Mouse (Mus musculus): ENCODE results near the gene Sult5a1. TPM values are rescaled to one million over a fixed set of nuclear protein-coding genes. Genes with fewer than 3 reads are reported as not detected.
"Not testable (repeated sequence)": the region's sequence is repeated elsewhere in the genome, so short reads cannot be mapped to it uniquely, and the experiment has no call there.

The Sult5a1 gene
- total RNA-seq, 4 experiments from 2014 or later: 0.58 to 2.9 (median 0.88) TPM

DNA sequence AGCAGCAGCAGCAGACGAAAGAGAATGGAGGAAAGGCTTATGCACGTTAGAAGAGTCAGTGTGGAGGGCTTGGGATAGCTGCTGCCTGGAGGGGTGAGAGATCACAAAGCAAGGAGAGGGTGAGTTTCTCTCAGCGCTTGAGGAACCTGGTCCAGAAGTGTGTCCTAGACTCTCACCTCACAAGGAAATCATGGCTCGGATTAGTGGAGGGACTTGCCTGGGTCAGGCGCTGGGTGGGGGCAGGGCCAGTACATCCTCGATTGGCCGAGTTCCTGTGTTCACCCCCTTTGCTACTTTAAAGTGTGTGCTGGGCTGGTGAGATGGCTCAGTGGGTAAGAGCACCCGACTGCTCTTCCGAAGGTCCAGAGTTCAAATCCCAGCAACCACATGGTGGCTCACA, 22.3 kb downstream of the Sult5a1 start:
- no peak for DNase-seq (ENCODE audit: low spot score in 2 of 2)

DNA sequence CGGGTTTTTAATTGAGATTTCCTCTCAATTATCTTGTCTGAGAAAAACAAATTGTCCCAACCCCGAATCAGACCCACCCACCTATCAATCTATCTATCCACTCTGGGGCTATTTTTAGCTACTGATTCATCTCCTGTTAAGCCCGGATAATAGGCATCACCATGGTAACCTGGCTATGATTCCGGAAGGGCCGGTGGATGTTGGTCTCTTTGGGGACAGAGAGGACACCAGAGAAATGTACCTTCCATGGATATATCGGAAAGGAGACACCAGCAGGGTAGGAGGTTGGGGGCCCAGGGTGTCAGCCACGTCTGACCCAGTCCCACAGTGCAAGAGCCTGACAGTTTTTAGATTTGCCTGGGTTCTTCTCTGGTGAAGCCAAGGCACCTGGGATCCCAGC, 22.7 kb downstream of the Sult5a1 start:
- DNase-seq (ENCODE audit: low spot score in 2 of 2): no peak

DNA sequence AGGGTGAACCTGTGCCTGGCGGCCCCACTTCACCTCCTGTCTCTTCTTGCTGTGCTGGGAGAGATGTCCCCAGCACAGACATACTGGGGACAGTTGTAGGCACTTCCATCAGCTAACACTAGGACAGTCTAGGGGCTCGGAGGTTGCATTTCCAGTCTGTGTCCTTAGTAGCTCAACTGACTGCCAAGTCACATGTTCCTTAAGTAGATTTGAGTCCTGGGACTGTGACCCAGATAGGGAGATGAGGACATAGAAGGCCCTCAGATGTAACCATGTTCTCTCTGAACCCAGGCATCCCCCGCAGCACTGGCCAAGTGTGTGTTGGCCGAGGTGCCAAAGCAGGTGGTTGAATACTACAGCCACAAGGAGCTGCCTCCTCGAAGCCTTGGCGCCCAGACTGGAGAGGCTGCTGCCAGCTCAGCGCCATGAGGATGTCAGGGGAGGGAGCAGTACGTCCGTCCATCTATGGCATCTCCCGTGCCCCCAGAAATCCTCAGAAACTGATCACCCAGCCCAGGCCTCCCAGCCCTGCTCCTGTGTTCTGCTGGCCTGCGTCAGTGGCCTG, 23.9 kb downstream of the Sult5a1 start:
- DNase-seq (ENCODE audit: low spot score in 2 of 2): no peak

DNA sequence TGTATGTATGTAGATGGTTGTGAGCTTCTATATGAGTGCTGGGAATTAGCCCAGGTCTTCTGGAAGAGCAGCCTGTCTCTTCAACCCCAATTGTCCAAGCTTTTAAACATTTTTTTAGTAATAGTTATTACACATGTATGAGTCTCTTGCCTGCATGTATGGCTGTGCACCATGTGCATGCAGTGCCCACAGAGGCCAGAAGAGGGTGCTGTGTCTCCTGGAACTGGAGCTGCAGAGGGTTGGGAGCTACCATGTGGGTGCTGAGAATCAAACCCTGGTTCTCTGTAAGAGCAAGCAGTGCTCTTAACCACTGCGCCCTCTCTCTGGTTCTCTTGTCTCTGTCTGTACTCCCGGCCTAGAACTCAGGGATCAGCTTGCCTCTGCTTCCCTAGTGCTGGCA, 25.2 kb downstream of the Sult5a1 start:
- no peak for DNase-seq (ENCODE audit: low spot score in 2 of 2)

DNA sequence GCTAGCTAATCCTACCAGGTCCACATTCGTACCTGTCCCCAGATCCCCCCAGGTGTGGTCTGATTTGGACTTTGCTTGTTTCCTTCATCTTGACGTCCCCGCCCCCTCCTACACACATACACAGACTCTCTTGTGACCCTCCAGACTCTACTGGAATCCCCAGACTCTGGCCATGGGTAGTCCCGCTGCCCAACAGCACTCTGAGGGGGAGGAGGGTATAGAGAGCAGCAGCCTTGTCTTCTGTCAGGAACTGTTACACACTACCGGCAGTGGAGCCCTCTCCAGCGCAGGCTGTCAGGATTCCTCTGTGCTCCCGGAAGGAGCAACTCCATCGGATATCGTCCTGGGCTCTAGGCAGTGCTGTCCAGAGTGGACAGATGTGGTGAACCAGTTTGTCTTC, 27.1 kb downstream of the Sult5a1 start:
- DNase-seq (ENCODE audit: low spot score in 2 of 2): no peak

DNA sequence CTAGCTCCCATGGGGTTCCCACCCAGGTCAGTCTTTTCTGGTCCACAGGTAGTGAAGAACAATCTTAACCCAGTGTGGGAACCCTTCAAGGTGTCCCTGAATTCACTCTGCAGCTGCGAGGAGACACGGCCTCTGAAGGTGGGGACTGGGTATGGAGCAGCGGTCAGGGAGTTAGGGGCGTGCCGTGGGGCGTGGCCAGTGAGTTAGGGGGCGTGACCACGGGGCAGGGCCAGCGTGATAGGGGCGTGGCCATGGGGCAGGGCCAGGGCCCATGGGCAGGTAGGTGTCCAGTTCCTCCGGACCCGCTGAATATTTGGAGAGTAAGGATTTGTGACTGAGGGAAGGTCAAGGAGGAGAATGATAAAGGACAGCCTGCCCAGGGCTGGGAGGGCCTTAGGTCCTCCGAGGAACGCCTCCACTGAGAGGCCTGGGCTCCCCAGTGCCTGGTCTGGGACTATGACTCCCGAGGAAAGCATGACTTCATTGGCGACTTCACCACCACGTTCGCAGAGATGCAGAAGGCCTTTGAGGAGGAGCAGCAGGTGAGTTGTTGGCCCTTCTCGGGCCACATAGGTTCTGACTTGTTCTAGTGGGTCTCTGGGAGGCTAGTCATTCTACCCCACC, 31.8 kb downstream of the Sult5a1 start:
- peak in 1 of 2 experiments; percentile 36 for DNase-seq (ENCODE audit: low spot score in 2 of 2)

DNA sequence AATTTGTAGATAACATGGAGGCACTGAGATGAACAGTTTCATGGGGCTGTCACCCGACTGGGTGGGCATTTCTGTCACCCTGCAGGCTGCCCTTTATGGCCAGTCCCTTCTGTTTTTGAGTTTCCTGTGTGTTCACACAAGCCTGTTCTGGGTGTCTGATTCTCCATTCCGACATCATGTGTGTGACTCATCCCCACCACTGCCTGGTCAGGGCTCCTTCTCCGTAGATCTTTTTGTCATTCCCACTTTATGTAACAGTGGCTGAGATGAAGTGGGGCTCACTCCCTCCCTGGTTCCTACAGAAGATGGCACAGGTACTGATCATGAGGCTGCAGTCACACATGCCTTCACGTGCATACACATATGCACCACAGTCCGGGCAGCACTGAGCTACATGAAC, 35.4 kb downstream of the Sult5a1 start:
- DNase-seq (ENCODE audit: low spot score in 2 of 2): no peak

DNA sequence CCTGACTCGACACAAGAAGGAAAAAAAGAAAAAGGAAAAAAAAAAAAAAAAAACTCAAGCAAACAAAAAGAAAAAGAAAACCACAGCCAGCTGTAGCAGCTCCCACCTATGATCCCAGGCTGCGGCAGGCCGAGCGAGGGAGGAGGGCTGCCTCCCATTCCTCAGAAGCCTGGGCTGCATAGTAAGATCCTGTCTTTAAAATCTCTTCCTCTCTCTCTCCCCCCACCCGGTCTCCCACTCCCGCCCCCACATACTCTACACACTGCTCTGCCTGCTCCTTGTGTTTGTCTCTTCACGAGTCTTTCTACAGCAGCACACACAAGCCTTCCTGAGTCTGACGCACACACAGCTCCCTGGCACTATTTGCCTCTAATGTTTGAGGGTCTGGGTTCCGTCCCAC, 36.1 kb downstream of the Sult5a1 start:
- DNase-seq (ENCODE audit: low spot score in 2 of 2): no peak

DNA sequence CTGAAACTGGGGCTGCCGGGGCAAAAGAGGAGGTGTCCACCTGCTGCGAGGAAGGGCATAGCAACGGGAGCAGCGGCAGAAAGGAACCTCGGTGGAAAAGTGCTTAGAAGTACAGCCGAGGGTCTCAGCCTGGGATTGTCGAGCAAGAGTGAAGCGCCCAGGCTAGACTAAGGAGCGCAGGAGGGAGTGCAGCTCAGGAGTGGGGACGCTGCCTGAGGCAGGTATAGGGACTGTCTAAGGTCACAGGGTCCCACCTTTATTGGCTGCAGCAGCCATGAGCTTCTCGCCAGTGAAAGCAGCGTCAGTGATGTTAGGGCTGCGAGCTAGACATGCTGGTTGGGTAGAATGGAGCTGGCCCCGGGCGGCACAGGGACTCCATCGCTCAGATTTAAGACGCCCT, 40.4 kb downstream of the Sult5a1 start:
- no peak for DNase-seq (ENCODE audit: low spot score in 2 of 2)

DNA sequence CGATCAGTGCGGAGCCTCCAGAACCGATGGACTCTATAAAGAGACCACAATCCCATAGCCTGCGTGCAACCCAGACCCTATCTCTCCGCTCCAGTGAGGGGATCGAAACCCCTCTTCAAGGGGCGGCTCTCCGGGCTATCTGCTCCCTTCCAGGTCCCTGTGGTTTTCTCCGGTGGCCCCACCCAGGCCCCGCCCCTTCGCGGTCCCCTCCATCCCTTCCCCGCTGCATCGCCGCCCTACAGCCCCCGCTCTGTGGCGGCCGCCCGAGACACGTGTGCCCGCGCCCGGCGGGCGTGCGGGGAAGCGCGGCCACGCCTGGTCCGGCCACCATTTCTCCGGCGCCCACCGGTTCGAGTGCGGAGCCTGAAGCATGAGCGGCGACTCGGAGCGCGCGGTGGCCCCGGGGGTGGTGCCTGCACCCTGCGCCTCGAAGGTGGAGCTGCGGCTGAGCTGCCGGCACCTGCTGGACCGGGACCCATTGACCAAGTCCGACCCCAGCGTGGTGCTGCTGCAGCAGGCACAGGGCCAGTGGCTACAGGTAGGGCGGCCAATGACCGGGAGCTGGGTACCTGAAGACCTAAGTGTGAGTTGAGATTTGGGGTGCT, 40.9 kb downstream of the Sult5a1 start, which contains the start of gene Cpne7:
Gene Cpne7, plus strand, starts transcription at position 248 of the 605 bp plus-strand sequence.
- DNase-seq (ENCODE audit: low spot score in 2 of 2): no peak

DNA sequence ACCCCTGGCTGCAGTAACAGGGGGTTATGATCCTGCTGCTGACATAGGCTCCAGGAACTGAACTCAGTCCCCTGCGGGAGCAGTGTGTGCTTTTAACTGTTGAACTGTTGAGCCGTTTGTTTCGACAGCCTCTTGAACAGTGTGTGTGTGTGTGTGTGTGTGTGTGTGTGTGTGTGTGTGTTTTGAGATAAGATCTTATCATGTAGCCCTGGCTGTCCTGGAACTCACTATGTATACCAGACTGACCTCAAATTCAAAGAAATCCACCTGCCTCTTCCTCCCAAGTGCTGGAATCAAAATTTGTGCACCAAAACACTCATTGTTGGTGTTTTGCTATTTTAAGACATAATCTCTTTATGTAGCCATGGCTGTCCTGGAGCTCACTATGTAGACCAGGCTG, 43.5 kb downstream of the Sult5a1 start:
- no peak for DNase-seq (ENCODE audit: low spot score in 2 of 2)

DNA sequence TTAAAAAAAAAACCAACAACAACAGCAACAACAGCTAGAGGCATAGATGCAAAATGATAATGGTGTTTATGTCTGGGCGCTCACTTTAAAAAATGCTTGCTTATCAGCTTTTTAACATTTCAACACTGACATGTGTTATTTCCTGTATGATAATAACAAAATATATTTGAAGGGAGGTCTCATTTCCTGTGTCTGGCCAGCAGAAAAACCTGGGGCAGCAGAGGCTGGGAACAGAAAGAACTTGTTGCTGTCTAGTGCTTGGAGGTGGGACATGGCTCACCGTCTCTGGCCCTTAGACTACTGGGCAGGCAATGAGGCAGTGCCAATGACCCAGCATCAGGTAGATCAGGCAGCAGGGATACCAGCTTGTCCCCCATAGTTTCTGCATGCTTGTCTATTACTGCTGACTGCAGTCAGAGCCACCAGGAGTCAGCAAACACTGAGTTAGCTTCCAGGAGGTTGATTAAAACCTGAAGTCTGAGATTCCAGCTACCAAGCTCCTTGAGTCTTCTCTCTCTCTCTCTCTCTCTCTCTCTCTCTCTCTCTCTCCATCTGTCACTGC, 44.1 kb downstream of the Sult5a1 start:
- no peak for DNase-seq (ENCODE audit: low spot score in 2 of 2)

DNA sequence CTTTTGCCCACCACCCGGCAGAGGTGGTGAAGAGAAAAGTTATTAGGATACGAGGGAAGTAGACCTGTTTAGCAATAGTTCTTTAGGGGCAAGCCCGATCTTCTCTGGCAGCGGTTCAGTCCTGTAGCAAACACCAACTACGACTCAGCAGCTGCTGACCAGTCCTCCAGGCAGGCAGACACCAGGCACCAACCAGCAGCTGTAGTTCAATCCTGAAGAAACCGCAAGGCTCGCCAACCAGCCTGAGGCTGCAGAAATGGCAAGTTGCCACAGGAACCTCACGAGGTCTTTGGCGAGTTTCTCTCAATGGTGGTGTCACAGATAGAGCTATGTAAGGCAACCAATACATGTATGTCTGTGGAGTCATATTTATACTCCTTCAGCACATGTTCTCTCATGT, 45.2 kb downstream of the Sult5a1 start:
- no peak for DNase-seq (ENCODE audit: low spot score in 2 of 2)

DNA sequence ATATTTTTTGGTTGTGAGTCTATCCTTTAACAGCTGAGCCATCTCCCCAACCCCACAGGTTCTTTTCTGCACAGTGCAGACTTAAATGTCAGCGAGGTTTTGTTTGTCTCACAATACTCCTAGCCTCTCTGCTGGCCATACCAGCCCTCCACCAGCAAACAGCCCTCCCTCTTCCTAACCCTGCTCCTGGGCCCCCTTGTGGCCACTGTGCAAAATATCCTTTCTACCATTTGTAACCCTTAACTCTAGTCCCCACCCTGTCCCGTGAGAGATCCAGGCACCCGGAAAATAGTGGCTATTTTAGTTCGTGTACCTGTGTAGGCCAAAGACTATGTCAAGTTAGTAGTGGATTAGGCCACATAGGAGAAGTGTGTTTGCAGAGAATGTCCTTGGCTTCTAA, 47.5 kb downstream of the Sult5a1 start:
- DNase-seq (ENCODE audit: low spot score in 2 of 2): no peak

DNA sequence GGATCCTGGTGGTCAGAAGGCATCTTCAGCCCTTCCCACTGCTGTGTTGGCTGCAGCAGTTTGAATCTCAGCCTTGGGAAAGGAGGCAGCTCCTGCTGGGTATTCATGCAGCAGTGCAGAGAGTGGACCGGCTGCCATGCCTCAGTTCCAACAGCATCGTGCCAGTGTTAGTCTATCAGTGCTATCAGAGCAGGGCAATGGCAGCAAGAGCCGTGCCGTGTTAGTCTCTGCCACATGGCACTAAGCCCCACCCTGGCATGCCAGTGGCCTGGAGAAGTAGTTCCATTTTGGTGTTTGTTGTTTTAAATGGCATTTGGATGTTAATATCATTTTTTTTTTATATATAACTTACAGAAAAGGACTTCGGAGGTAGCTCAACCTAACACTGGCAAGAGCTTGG, 49.2 kb downstream of the Sult5a1 start:
- DNase-seq (ENCODE audit: low spot score in 2 of 2): no peak

DNA sequence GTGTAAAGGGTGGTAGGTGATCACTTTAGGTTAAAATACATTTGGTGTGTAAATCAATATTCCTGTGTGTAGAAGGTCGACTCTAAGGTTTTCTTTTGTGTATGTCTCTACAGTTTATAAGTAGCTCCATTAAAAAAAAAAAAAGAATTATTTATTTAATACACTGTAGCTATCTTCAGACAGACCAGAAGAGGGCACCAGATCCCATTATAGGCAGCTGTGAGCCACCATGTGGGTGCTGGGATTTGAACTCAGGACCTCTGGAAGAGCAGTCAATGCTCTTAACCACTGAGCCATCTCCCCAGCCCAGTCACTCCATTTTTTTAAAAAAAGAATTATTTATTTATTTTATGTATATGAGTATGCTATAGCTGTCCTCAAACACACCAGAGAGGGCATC, 50.1 kb downstream of the Sult5a1 start:
- DNase-seq (ENCODE audit: low spot score in 2 of 2): no peak

DNA sequence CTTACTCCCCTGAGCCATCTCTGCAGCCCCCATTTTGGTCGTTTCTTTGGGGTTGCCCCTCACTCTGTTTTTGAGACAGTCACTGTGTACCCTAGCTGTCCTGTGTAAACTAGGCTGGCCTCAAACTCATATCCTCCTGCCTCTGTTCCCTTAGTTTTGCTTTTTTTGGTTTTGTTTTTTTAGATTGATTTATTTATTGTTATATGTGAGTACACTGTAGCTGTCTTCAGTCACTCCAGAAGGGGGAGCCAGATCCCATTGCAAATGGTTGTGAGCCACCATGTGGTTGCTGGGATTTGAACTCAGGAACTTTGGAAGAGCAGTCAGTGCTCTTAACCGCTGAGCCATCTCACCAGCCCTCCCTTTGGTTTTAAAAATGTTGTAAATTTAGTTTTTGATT, 51.6 kb downstream of the Sult5a1 start:
- no peak for DNase-seq (ENCODE audit: low spot score in 2 of 2)

DNA sequence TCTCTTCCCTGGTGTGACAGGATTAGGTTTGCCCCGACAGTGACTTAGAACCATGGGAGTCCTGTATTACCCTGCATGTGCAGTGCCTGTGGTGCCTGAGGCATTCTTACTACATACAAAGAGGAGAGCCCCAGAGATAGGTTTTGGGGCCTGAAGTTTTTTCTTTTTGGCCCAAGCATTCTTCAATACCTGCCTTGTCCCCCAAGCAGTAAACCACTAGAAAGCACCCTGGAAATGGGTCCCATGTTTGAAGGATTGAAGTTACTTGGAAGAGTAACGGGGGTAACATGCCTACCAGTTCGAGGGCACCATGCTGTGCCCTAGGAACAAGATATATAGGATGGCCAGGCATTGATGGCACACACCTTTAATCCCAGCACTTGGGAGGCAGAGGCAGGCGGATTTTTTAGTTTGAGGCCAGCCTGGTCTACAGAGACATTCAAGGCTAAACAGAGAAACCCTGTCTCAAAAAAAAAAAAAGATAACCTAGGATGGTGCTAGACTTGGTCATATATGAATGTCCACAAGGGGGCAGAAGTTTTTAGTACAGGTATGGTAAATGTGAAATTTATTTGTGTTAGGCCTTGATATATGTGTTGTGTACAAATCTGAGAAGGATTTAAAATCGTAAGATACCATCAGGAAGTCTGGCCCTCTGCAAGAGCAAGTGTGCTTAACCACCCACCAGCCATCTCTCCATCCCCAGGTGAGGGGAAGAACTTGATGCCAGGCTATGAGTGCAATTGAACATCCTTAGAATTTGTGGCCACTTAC, 52.4 kb downstream of the Sult5a1 start:
- DNase-seq (ENCODE audit: low spot score in 2 of 2): no peak

DNA sequence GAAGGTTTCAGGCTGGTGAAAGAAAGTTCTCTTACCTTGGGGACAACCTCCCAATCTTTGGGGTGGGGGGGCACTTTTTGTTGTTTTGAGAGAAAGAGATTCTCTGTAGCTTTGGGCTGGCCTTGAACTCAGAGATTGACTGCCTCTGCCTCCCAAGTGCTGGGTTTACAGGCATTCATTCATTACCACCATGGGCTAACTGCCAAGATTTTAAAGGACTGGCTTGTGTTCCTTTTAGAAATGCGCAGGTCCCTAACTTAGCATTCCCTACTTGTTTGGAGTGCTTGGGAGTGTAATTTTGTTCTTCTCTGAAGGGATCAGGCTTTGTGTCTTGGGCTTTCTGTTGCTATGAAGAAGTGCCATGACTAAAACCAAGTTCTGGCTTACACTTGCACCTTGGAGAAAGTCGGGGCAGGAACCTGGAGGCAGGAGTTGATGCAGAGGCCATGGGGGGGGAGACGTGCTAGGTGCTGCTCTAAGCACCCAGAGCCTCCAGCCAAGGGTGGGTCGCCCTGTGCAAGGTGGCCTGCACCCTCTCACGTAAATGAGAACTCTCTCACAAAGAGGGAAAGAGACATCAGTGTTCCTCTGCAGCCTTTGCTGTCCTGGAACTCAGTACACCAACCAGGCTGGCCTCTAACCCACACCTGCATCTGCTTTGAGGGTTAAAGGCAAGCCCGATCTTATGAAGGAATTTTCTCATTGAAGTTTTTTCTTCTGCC, 53.9 kb downstream of the Sult5a1 start:
- DNase-seq (ENCODE audit: low spot score in 2 of 2): no peak

DNA sequence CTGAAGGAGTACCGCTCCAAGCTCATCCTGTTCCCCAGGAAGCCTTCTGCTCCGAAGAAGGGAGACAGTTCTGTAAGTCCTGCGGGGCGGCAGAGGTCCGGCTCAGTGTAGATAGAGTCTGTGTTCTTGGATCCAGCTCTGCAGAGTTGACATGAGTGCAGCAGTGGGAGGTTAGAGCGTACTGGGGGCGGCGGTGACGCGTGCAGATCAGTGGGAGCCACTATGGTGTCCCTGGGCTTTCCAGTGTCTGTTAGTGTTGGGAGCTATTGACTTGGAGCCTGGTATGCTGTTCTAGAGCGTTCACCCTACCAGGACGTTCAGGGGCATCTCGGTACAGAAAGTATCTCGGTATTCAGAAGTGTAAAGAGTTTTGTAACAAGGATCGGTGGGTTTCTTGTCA, 54.8 kb downstream of the Sult5a1 start:
- no peak for DNase-seq (ENCODE audit: low spot score in 2 of 2)

DNA sequence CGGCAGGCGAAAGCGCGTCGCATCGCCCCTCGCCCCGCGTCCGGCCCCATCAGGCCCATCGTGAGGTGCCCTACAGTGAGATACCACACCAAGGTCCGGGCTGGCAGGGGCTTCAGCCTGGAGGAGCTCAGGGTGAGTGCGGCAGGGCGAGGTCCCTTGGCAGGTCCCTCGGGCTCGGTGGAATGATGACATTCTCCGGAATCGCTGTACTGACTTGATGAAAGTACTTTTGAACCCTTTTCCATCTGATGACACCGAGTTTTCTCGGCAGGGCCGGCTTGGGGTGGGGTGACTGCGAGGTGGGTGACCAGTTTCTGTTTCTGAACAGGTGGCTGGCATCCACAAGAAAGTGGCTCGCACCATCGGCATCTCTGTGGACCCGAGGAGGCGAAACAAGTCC, 55.3 kb downstream of the Sult5a1 start:
- DNase-seq (ENCODE audit: low spot score in 2 of 2): not testable (repeated sequence)
